9 mouse cellular contexts compared by ENCODE assay signal in genomic region chr6:48912033-48912432, GRCm38 (mm10). TPM values are rescaled to one million over a fixed set of nuclear protein-coding genes. Genes with fewer than 3 reads are reported as not detected.
A peak's percentile ranks its signal among the peaks of the same experiment; 100 is the strongest.
DNase-seq lines count a peak whose midpoint lies in the region; ATAC-seq lines count a peak whose summit lies in the region.
"Had no signal": no experiment of that assay in that cellular context is flagged by ENCODE, and none has a peak within 500 bp of the region (broad histone marks: within the 10 kb centered on the region; RNA-seq: fewer than 3 reads in every experiment).

No protein-coding gene starts in this region.

- ATAC-seq in heart, embryonic 12.5 days (ENCODE audit: insufficient number of reproducible peaks, low FRiP score), result no peak

- peak; percentile 65 for DNase-seq in heart, embryonic 10.5 days (ENCODE audit: low spot score)
- peak; percentile 34 for DNase-seq in thymus, postnatal 0 days (ENCODE audit: low spot score)
- no peak for DNase-seq in thymus, postnatal 36 days
- DNase-seq in embryo, embryonic 9.5 days (ENCODE audit: extremely low spot score), result peak; percentile 4
- DNase-seq in thymus, postnatal 25 days, result peak; percentile 14
- DNase-seq in cerebellum, adult 8-10 months, result no peak
- DNase-seq in layer of hippocampus, adult 18-20 months (ENCODE audit: low spot score in 2 of 2), result no peak

- no peak overlapping the region for H3K27ac ChIP-seq in heart, embryonic 10.5 days
- no peak overlapping the region for H3K27ac ChIP-seq in heart, embryonic 12.5 days (ENCODE audit: poor library complexity, severe bottlenecking)
- H3K27ac ChIP-seq: neural tube, embryonic 13.5 days had no signal

- H3K27me3 ChIP-seq in heart, embryonic 10.5 days (ENCODE audit: insufficient read depth, poor library complexity, severe bottlenecking), result no peaks in the 10 kb centered on the region
- H3K27me3 ChIP-seq in heart, embryonic 12.5 days (replicated peaks), result 0 out of 2 replicates have a peak, but pooled peaks cover 4% of the 10 kb centered on the region
- H3K27me3 ChIP-seq: neural tube, embryonic 13.5 days had no signal

- 45% methylated on average over 3 of the region's 3 CpGs for WGBS in heart, embryonic 10.5 days
- WGBS in heart, embryonic 12.5 days, result 42% methylated on average over 3 of the region's 3 CpGs

- H3K4me3 ChIP-seq in heart, embryonic 10.5 days, result no peak overlapping the region
- no peak overlapping the region for H3K4me3 ChIP-seq in heart, embryonic 12.5 days
- H3K4me3 ChIP-seq: neural tube, embryonic 13.5 days had no signal

- H3K9ac ChIP-seq in heart, embryonic 12.5 days, result no peak overlapping the region
- H3K9ac ChIP-seq: neural tube, embryonic 13.5 days had no signal

- no peaks in the 10 kb centered on the region for H3K9me3 ChIP-seq in heart, embryonic 10.5 days
- no peaks in the 10 kb centered on the region for H3K9me3 ChIP-seq in heart, embryonic 12.5 days (replicated peaks)
- H3K9me3 ChIP-seq: neural tube, embryonic 13.5 days had no signal

- no peaks in the 10 kb centered on the region for H3K36me3 ChIP-seq in heart, embryonic 10.5 days
- H3K36me3 ChIP-seq in heart, embryonic 12.5 days, result no peaks in the 10 kb centered on the region
- H3K36me3 ChIP-seq: neural tube, embryonic 13.5 days had no signal

- peaks cover 4% of the 10 kb centered on the region; the same call in 1 of the 2 replicates for H3K4me1 ChIP-seq in heart, embryonic 10.5 days
- H3K4me1 ChIP-seq in heart, embryonic 12.5 days (replicated peaks), result no peaks in the 10 kb centered on the region
- H3K4me1 ChIP-seq: neural tube, embryonic 13.5 days had no signal

- no peak overlapping the region for H3K4me2 ChIP-seq in heart, embryonic 12.5 days
- H3K4me2 ChIP-seq: neural tube, embryonic 13.5 days had no signal

RNA-seq across cellular contexts. Expression of gene 1600015I10Rik, which starts 17.7 kb away (rescaled TPM):
- polyA plus RNA-seq in heart, embryonic 10.5 days (2016; fragmentation: Nextera tagmentation; extraction: Ambion mirVana), result 0.05 TPM in 1 of 2 replicates, not detected in the other
- 0.10 TPM in 1 of 2 replicates, not detected in the other for polyA plus RNA-seq in heart, embryonic 12.5 days (2016; fragmentation: Nextera tagmentation; extraction: Ambion mirVana)
- polyA plus RNA-seq in thymus, postnatal 0 days (2015; fragmentation: Nextera tagmentation; extraction: Ambion mirVana), result 0.06 and 0.10 TPM in 2 replicates
- total RNA-seq in layer of hippocampus, adult 18-20 months (2021), result not detected
- polyA plus RNA-seq: neural tube, embryonic 13.5 days had no signal

RNA-seq across cellular contexts. Expression of gene Aoc1, which starts 39.3 kb away (rescaled TPM):
- polyA plus RNA-seq in heart, embryonic 10.5 days (2016; fragmentation: Nextera tagmentation; extraction: Ambion mirVana), result not detected in 2 replicates
- polyA plus RNA-seq in heart, embryonic 12.5 days (2016; fragmentation: Nextera tagmentation; extraction: Ambion mirVana), result not detected in 2 replicates
- polyA plus RNA-seq in thymus, postnatal 0 days (2015; fragmentation: Nextera tagmentation; extraction: Ambion mirVana), result 0.66 and 0.86 TPM in 2 replicates
- not detected for total RNA-seq in layer of hippocampus, adult 18-20 months (2021)
- polyA plus RNA-seq: neural tube, embryonic 13.5 days had no signal

Comparison
In these comparisons a context has a peak if more than half of its experiments do, and no peak if none do; other contexts are left out.
1. DNase-seq: peak in heart, embryonic 10.5 days (single experiment), thymus, postnatal 0 days (single experiment), embryo, embryonic 9.5 days (single experiment) and thymus, postnatal 25 days (single experiment); none in thymus, postnatal 36 days (0 of 2), cerebellum, adult 8-10 months (single experiment) and layer of hippocampus, adult 18-20 months (0 of 2).